Mouse (Mus musculus): ENCODE measurements at regions not wholly inside any gene's neighbourhood (a gene's known extent, or its start where the extent isn't known, plus 50 kb on each side); places are given as distances from the start of the nearest gene placed in this dataset.

DNA sequence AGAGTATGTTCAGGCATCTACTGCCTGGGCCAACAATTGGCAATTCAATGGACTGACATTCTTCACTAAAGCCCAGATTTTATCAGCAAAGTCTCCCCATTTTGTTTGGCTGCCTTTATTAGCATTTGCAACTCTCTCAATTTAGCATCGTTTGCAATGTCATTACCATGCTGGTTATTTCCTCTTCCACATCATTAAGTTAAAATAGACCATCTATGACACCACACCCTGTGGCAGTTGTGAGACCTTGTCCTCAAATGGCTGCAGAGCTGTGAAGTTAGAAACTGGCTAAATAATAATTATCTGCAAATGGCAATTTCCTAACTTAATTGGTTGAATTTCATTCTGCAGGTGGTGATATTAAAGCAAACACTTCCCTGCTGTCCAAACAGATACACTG is 381.8 kb downstream of the H2al1n start:
- no peak for DNase-seq (ENCODE audit: low spot score in 2 of 2)

DNA sequence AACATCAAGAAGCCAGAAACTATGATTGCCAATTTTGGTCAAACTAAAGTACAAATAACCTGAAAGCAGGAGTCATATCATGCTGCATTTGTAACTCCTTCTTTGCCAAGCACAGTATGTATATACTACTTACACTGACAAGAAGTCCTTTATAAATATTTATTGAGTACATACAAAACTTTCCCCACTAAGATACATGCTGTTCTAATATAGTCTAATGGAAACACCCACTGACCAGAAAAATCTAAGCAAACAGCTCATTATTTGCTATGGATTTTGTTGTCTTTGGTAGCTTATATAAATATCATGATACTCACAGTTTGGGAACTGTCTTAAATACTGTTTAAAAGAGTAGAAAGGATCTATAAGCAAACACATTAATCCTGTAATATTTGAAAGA is 385.9 kb downstream of the H2al1n start:
- no peak for DNase-seq (ENCODE audit: low spot score in 2 of 2)

DNA sequence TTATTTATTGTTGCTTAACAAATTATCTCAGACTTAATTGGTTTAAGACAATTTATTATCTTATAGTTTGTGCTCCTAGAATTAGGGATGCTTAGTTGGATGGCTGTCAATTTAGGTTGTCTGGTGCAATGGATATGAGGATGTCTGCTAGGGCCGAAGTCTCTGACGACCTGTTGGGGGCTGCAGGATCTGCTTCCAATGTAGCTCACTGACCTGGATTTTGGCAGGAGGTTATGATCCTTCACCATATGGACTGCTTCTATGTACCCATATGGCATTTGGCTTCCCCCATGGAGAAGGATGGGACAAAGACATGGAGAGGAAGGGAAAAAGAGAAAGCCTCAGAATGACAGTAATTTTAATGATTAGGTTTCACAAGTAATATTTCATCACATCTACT is 391.0 kb downstream of the H2al1n start:
- no peak for DNase-seq (ENCODE audit: low spot score in 2 of 2)

DNA sequence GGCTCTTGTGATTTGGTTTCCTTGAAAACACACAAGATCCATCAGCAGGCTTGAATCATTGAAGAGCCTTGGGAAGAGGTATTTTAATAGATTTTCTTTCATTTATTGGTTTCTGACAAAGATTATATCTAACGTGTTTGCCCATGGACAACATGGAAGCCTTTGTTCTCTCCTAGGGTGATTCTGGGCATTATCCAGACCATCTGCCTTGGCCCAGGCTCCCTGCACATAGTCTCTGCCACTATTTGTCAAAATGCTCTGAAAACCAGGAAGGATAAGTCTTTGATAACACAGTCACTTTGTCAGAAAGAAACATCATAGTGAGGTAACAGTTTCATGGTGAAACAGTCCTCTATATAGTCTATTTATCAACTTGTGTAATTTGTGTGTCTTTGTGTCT is 398.2 kb downstream of the H2al1n start:
- DNase-seq (ENCODE audit: low spot score in 2 of 2) = no peak

DNA sequence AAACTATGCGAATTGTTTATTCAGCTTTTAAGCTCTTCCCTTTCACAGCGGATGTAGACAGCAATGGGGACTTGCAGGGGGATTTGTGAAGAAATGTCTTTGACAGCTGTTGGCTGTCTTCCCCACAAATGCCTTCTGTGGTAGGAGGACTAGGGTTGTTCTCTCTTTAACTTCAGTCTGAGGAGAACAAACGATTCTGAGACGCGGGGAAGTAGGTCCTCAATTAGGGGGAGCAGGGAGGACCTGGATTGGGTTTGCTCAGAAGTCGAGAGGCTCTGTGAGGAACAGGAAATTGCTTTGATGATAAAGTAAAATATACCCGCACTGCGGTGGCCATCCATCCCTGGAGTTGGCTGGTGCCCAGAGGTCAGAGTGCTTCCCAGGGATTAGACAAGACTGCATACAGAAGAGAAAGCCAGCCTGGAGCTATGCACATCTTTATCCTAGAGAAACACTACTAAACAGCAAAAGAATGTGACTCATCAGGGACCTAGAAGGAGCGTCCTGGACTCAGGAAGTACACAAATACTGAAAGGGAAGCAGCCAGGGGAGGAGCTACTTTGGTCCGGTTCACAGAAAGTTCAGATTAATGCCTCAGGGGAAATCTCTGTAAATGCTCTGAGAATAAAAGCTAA is 417.4 kb downstream of the H2al1n start:
- peak in 1 of 2 experiments; percentile 23 for DNase-seq (ENCODE audit: low spot score in 2 of 2)

DNA sequence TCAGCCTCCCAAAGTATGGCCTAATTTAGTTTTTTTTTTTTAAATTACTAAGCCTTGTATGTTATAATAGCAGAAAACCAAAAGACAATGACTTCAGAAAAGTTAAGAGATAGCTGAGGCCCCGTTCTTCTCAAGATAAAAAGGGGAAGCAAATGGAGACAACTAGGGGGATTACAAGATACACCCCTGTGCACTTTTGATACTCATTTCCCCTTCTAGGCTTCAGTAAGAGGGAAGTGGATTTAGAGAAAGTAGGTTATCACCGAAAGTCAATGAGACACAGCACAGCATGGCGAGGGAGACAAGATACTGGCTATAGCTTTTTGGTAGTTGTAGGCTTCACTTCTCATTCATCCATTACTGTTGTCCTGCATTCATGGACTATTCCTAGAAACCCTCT is 428.4 kb downstream of the H2al1n start:
- DNase-seq (ENCODE audit: low spot score in 2 of 2) = no peak

DNA sequence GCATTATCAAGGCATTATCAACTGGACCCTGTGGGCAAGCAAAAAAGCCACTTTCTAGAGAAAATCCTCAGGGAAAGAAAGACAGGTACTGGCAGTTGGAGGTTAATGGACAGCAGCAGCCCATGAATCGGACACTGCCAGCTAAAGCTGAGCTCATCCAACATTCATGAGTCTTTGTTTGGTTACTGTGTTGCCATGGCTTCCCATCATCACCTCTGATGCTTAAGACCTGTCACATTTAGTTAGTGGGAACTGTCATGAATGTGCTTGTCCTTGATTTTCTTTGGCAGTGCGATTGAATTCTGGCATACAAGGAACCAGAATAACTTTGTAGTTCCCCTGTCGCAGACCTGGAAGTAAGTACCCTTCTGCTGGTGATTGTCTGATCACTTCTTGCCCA is 453.9 kb downstream of the H2al1n start:
- DNase-seq (ENCODE audit: low spot score in 2 of 2) = no peak

DNA sequence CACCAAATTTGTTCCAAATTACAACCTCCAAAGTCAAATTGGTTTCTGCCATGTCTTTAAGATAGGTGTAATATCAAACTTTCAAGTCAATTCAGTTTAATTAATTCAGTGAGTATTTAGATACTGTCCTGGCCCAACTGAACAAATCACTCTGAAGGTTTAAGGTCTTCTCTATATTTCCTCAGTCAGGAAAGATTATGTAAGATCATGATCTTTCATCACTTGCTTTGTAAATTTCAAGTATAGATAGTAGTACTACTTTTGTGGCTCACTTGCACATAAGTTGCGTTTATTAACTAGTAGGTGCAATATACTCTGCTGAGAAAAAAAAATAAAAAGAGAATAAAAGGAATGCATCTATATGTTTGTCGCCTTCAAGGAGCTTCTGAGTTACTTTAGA is 485.4 kb downstream of the H2al1n start:
- no peak for DNase-seq (ENCODE audit: low spot score in 2 of 2)

DNA sequence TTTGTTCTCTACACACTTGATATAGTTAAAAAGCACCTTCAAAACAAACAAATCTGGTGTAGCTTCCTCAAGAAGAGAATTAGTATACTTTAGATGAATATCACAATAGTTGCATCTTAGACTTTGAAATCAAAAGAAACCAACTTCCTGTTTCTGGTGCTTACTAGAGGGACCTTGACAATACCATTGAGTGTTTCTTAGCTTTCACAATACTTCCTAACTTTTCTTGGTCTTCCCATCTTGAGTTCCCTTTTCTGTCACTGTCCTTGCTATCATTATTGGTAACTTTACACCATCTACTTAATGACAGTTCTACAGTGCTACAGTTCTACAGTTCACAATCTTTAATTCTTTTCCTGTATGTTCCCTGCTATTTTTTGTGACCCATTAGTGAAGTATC is 528.1 kb downstream of the H2al1n start:
- DNase-seq (ENCODE audit: low spot score in 2 of 2) = no peak
